Mouse (Mus musculus) liver, embryonic 16.5 days (tissue): Measurements from ENCODE around the gene Ago3. TPM values are rescaled to one million over a fixed set of nuclear protein-coding genes. Genes with fewer than 3 reads are reported as not detected.

Experiments
- ATAC-seq: fragments of 200-750 bp; cut with Nextera tagmentation; 2 replicates; pipeline ENCODE4 v1.8.0; 2017; ENCODE audit warnings: low read depth, mild to moderate bottlenecking, moderate number of reproducible peaks, moderate library complexity
- H3K27ac ChIP-seq: fragments of 300-500 bp; sonication (generic); 2 replicates; pipeline ENCODE4 v1.5.1; 2014; ENCODE audit warnings: mild to moderate bottlenecking, low read length
- H3K27me3 ChIP-seq: fragments of 300-500 bp; sonication (generic); 2 replicates; pipeline ENCODE4 v1.6.1; 2014; ENCODE audit warnings: low read depth, low read length, mixed read lengths; ENCODE audit not compliant: control insufficient read depth, insufficient read depth
- H3K36me3 ChIP-seq: fragments of 300-500 bp; sonication (generic); 2 replicates; pipeline ENCODE4 v1.6.1; 2014; ENCODE audit warnings: mild to moderate bottlenecking; ENCODE audit not compliant: control insufficient read depth, insufficient read depth
- H3K4me1 ChIP-seq: fragments of 300-500 bp; sonication (generic); 2 replicates; pipeline ENCODE4 v1.6.1; 2014; ENCODE audit warnings: low read depth, low read length, mixed read lengths; ENCODE audit not compliant: control insufficient read depth
- H3K4me2 ChIP-seq: fragments of 300-500 bp; sonication (generic); 2 replicates; pipeline ENCODE4 v1.6.1; 2014; ENCODE audit warnings: low read depth, low read length, mixed read lengths
- H3K4me3 ChIP-seq: fragments of 300-500 bp; sonication (generic); 2 replicates; pipeline ENCODE4 v1.5.1; 2014; ENCODE audit warnings: low read depth, mild to moderate bottlenecking, low read length
- H3K9ac ChIP-seq: fragments of 300-500 bp; sonication (generic); 2 replicates; pipeline ENCODE4 v1.6.1; 2014; ENCODE audit warnings: low read depth, low read length
- H3K9me3 ChIP-seq: fragments of 300-500 bp; sonication (generic); replicated peaks from 2 replicates; pipeline ENCODE4 v1.6.1; 2016; ENCODE audit warnings: low read length; ENCODE audit not compliant: control insufficient read depth
- WGBS: fragments of 180-500 bp; shearing (Covaris S2); extraction: QIAGEN DNeasy Blood & Tissue Kit; methylation state at CpG from one replicate; pipeline ENCODE4 v1.1.7; 2014; ENCODE audit not compliant: insufficient replicate concordance; 5-methylcytosine and 5-hydroxymethylcytosine counted together
- polyA plus RNA-seq: library from polyadenylated mRNA; unstranded; fragments of >200 nt; fragmentation: Nextera tagmentation; extraction: Ambion mirVana; gene quantifications from 2 replicates; pipeline ENCODE4 v1.2.1, GENCODE M21; 2015

Gene Ago3
- polyA plus RNA-seq, 1 experiment from 2014 or later: 5.4 TPM

- Histone ChIP-seq H3K4me2 (no peak overlapping the region), H3K27ac (no peak overlapping the region), H3K9ac (no peak overlapping the region), H3K27me3 (no peaks in the 10 kb centered on the region), H3K4me3 (no peak overlapping the region), H3K36me3 (no peaks in the 10 kb centered on the region), H3K4me1 (peaks cover 11% of the 10 kb centered on the region), H3K9me3 (no peaks in the 10 kb centered on the region)
- 64% methylated on average over 4 of the region's 4 CpGs for WGBS
- ATAC-seq: no peak
Measured at GRCm38 (mm10) chr4:126433175-126433574, 3.8 kb upstream of the Ago3 start.

DNA sequence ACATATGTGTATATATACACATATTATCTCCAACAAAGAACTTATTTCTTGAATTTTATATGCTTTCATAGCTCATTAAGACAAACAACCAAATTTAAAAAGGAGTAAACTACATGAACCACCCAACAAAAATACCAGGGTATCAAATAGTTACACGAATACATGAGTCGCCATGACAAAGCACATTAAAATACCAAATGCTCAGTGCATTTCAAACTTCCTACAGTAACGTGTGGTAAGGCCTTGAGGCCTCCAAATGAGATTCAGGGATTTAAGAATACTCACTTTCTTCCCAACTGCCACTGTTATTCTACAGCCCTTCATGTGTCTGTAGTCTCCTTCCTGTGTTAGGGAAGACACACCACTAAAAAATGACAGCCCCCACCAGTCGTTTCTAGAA, 2.4 kb upstream of the Ago3 start:
- no peaks in the 10 kb centered on the region for H3K27me3 ChIP-seq
- peaks cover 11% of the 10 kb centered on the region for H3K4me1 ChIP-seq
- H3K36me3 ChIP-seq: no peaks in the 10 kb centered on the region
- ATAC-seq: no peak
- H3K9ac ChIP-seq: no peak overlapping the region
- WGBS: 68% methylated on average over 4 of the region's 4 CpGs
- H3K4me2 ChIP-seq: no peak overlapping the region
- H3K9me3 ChIP-seq: no peaks in the 10 kb centered on the region
- H3K4me3 ChIP-seq: no peak overlapping the region
- H3K27ac ChIP-seq: no peak overlapping the region

DNA sequence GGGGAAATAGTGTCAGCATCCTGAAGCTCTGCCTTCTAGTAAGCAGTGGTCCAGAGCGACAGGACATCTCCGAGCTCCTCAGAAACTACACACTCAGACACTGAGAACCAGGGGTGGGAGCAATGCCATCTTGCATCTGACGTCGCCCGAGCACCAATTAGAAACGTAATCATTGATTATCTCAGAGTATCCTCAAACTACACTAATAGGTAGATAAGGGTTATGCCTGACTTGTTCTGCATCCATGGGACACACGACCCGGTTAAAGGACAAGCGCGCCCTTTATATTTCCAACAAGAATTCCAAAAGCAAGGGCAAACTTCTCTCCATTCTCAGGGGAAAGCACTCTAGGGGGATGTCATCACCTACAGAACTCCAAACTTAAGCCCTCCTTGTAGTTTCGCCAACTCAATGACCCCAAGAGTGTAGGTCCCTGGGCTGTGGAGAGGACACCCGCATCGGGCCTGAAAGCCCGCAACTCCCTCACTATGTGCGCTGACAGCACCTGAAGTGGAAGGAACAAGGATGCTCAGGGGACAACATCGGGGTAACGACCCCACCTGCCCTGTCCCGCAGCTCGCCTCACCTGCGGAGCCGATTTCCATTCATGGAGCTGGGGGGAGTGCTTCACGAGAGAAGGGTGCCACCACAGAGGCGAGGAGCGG, 542 bp downstream of the Ago3 start:
- peak; percentile 1; the same call in 1 of the 2 replicates for ATAC-seq
- Histone ChIP-seq H3K9ac (peak overlapping the region; percentile 92), H3K27me3 (no peaks in the 10 kb centered on the region), H3K9me3 (no peaks in the 10 kb centered on the region), H3K4me1 (peaks cover 11% of the 10 kb centered on the region), H3K36me3 (no peaks in the 10 kb centered on the region), H3K27ac (peak overlapping the region; percentile 91), H3K4me2 (peak overlapping the region; percentile 94), H3K4me3 (peak overlapping the region; percentile 98)
- WGBS: 3% methylated on average over 24 of the region's 24 CpGs

GRCm38 (mm10) chr4:126423866-126424265, 5.5 kb downstream of the Ago3 start:
- Histone ChIP-seq H3K4me3 (no peak overlapping the region), H3K36me3 (no peaks in the 10 kb centered on the region), H3K27ac (no peak overlapping the region), H3K27me3 (no peaks in the 10 kb centered on the region), H3K9me3 (no peaks in the 10 kb centered on the region), H3K9ac (no peak overlapping the region), H3K4me1 (peaks cover 5% of the 10 kb centered on the region), H3K4me2 (no peak overlapping the region)
- 70% methylated on average over 2 of the region's 2 CpGs for WGBS
- no peak for ATAC-seq

- Histone ChIP-seq H3K4me1 (no peaks in the 10 kb centered on the region), H3K4me3 (no peak overlapping the region), H3K27ac (no peak overlapping the region), H3K27me3 (no peaks in the 10 kb centered on the region), H3K4me2 (no peak overlapping the region), H3K36me3 (no peaks in the 10 kb centered on the region; the same call in 1 of the 2 replicates), H3K9me3 (no peaks in the 10 kb centered on the region), H3K9ac (no peak overlapping the region)
- no peak for ATAC-seq
Measured at GRCm38 (mm10) chr4:126415707-126416106, 13.6 kb downstream of the Ago3 start.

- Histone ChIP-seq H3K36me3 (no peaks in the 10 kb centered on the region; the same call in 1 of the 2 replicates), H3K27ac (no peak overlapping the region), H3K4me1 (no peaks in the 10 kb centered on the region), H3K4me3 (no peak overlapping the region), H3K4me2 (no peak overlapping the region), H3K27me3 (no peaks in the 10 kb centered on the region), H3K9me3 (no peaks in the 10 kb centered on the region), H3K9ac (no peak overlapping the region)
- 74% methylated on average over 3 of the region's 3 CpGs for WGBS
- no peak for ATAC-seq
Measured at GRCm38 (mm10) chr4:126412526-126412925, 16.8 kb downstream of the Ago3 start.

DNA sequence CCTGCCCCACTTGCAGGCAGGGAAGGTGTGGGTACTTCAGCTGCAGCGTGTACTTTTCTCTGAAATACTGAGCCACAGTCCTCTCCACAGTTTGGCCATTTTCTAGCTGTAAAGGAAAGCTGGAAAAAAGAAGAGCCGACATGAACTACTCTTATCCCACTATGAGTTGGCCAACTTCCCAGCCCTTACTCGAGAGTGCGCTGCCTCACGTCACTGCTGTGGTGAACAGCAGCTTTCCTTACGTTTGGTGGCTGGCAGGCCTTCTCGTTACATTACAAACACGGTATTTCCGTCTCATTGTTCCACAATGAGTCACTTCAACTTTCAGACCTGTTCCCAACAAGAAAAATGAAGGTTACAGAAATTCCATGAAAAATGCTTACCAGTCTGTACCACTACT, 57.9 kb downstream of the Ago3 start:
- Histone ChIP-seq H3K27ac (no peak overlapping the region), H3K4me2 (no peak overlapping the region), H3K4me3 (no peak overlapping the region), H3K9ac (no peak overlapping the region), H3K4me1 (no peaks in the 10 kb centered on the region), H3K27me3 (no peaks in the 10 kb centered on the region), H3K36me3 (no peaks in the 10 kb centered on the region; the same call in 1 of the 2 replicates), H3K9me3 (no peaks in the 10 kb centered on the region)
- no peak for ATAC-seq
- 77% methylated on average over 9 of the region's 9 CpGs for WGBS

- H3K9me3 ChIP-seq: no peaks in the 10 kb centered on the region
- H3K27me3 ChIP-seq: no peaks in the 10 kb centered on the region
- no peaks in the 10 kb centered on the region for H3K4me1 ChIP-seq
- H3K4me2 ChIP-seq: no peak overlapping the region
- no peak overlapping the region for H3K9ac ChIP-seq
- 63% methylated on average over 1 of the region's 1 CpGs for WGBS
- H3K27ac ChIP-seq: no peak overlapping the region
- ATAC-seq: 0 out of 2 replicates have a peak, but pooled peaks have one; percentile 19
- no peak overlapping the region for H3K4me3 ChIP-seq
- H3K36me3 ChIP-seq: peaks cover 12% of the 10 kb centered on the region
Measured at GRCm38 (mm10) chr4:126360069-126360468, 69.3 kb downstream of the Ago3 start.

GRCm38 (mm10) chr4:126343451-126343850, 85.9 kb downstream of the Ago3 start:
- Histone ChIP-seq H3K27ac (no peak overlapping the region), H3K4me2 (no peak overlapping the region), H3K9me3 (no peaks in the 10 kb centered on the region), H3K27me3 (no peaks in the 10 kb centered on the region), H3K36me3 (peaks cover 5% of the 10 kb centered on the region), H3K9ac (no peak overlapping the region), H3K4me1 (no peaks in the 10 kb centered on the region), H3K4me3 (no peak overlapping the region)
- 66% methylated on average over 4 of the region's 4 CpGs for WGBS
- no peak for ATAC-seq
